Mouse (Mus musculus): ENCODE data around the gene Myd88. TPM values are rescaled to one million over a fixed set of nuclear protein-coding genes. Genes with fewer than 3 reads are reported as not detected.

The Myd88 gene
- polyA plus RNA-seq, 1 experiment from 2014 or later = 6.2 TPM

DNA sequence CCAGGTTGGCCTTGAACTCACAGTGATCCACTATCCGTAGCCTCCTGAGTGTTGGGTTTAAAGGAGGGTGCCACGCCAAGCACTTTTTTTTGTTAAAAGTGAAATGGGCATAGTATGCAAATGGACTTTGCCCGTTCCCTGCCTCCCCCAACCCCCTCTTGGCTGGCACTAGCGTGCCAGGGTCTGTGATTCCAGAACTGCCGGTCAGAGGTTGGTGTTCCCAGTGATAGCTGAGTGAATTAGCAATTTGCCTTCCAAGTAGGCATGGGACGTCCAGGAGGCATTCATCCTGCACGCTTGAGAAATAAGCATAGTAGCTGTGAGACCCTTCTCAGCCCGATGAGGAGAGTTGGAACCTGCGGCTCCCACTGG, 16.8 kb upstream of the Myd88 start:
- WGBS = 45% methylated on average over 9 of the region's 9 CpGs
- peak overlapping the region; percentile 87 for H3K4me2 ChIP-seq
- H3K9ac ChIP-seq = peak overlapping the region; percentile 81
- no peak overlapping the region for H3K27ac ChIP-seq
- no peaks in the 10 kb centered on the region for H3K36me3 ChIP-seq
- H3K9me3 ChIP-seq = no peaks in the 10 kb centered on the region
- peaks cover 7% of the 10 kb centered on the region for H3K4me1 ChIP-seq (replicated peaks)
- no peak for ATAC-seq (ENCODE audit: low FRiP score)
- no peaks in the 10 kb centered on the region for H3K27me3 ChIP-seq
- peak overlapping the region; percentile 65 for H3K4me3 ChIP-seq

- H3K4me3 ChIP-seq = peak within 1 kb of the TSS; percentile 65
- peak; percentile 92 for ATAC-seq (ENCODE audit: low FRiP score)
- H3K27me3 ChIP-seq = no peaks in the 10 kb centered on the region
- no peak within 1 kb of the TSS for H3K27ac ChIP-seq
- no peaks in the 10 kb centered on the region for H3K9me3 ChIP-seq
- peak within 1 kb of the TSS; percentile 81 for H3K9ac ChIP-seq
- 3% methylated on average over 65 of the region's 65 CpGs for WGBS
- H3K4me1 ChIP-seq (replicated peaks) = peaks cover 7% of the 10 kb centered on the region
- H3K36me3 ChIP-seq = no peaks in the 10 kb centered on the region
- H3K4me2 ChIP-seq = peak within 1 kb of the TSS; percentile 87
Measured at GRCm38 (mm10) chr9:119357331-119358057, 16.3 kb upstream of the Myd88 start, which contains the start of gene Xylb. Xylb (plus strand) TSS chr9:119357381.

DNA sequence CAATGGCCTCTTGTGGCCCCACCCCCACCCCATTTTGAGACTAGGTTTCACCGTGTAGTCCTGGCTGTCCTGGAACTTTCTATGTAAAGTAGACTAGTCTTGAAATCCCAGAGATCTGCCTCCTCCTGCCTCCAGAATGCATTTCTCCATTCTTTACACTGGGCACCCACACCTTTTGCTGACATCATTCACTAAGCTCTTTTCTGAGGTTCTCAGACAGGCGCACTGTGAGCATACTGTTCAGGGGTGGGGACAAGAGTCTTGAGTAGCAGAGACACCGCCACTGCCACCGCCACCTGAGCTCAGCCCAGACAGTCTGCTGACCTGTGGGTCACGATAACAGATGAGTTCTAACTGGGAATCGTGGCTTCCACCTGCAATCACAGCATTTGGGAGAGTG, 14.7 kb upstream of the Myd88 start:
- H3K36me3 ChIP-seq = peaks cover 8% of the 10 kb centered on the region
- H3K4me3 ChIP-seq = no peak overlapping the region
- no peak overlapping the region for H3K4me2 ChIP-seq
- H3K27me3 ChIP-seq = no peaks in the 10 kb centered on the region
- no peak overlapping the region for H3K27ac ChIP-seq
- no peaks in the 10 kb centered on the region for H3K9me3 ChIP-seq
- 79% methylated on average over 6 of the region's 6 CpGs for WGBS
- H3K4me1 ChIP-seq (replicated peaks) = peaks cover 7% of the 10 kb centered on the region
- no peak overlapping the region for H3K9ac ChIP-seq
- no peak for ATAC-seq (ENCODE audit: low FRiP score)

- 78% methylated on average over 6 of the region's 6 CpGs for WGBS
- no peak for ATAC-seq (ENCODE audit: low FRiP score)
- no peak overlapping the region for H3K4me2 ChIP-seq
- H3K4me1 ChIP-seq (replicated peaks) = peaks cover 7% of the 10 kb centered on the region
- no peaks in the 10 kb centered on the region for H3K9me3 ChIP-seq
- H3K36me3 ChIP-seq = peaks cover 23% of the 10 kb centered on the region
- H3K9ac ChIP-seq = no peak overlapping the region
- H3K27me3 ChIP-seq = no peaks in the 10 kb centered on the region
- H3K4me3 ChIP-seq = no peak overlapping the region
- no peak overlapping the region for H3K27ac ChIP-seq
Measured at GRCm38 (mm10) chr9:119353926-119354325, 12.7 kb upstream of the Myd88 start.

- 24% methylated on average over 4 of the region's 4 CpGs for WGBS
- no peak overlapping the region for H3K4me3 ChIP-seq
- H3K4me1 ChIP-seq (replicated peaks) = no peaks in the 10 kb centered on the region
Measured at GRCm38 (mm10) chr9:119352060-119352459, 10.8 kb upstream of the Myd88 start.

GRCm38 (mm10) chr9:119350947-119351705, 9.9 kb upstream of the Myd88 start:
- Histone ChIP-seq H3K4me2 (no peak overlapping the region), H3K27ac (no peak overlapping the region), H3K9me3 (no peaks in the 10 kb centered on the region), H3K4me3 (no peak overlapping the region), H3K4me1 (replicated peaks) (no peaks in the 10 kb centered on the region), H3K9ac (no peak overlapping the region), H3K36me3 (peaks cover 48% of the 10 kb centered on the region), H3K27me3 (no peaks in the 10 kb centered on the region)
- ATAC-seq (ENCODE audit: low FRiP score) = no peak
- WGBS = 89% methylated on average over 10 of the region's 10 CpGs

More at GRCm38 (mm10) chr9:119352060-119352459, 10.8 kb upstream of the Myd88 start:
- H3K27me3 ChIP-seq = no peaks in the 10 kb centered on the region
- peaks cover 39% of the 10 kb centered on the region for H3K36me3 ChIP-seq
- H3K9ac ChIP-seq = no peak overlapping the region
- ATAC-seq (ENCODE audit: low FRiP score) = peak; percentile 49; the same call in 1 of the 2 replicates
- no peak overlapping the region for H3K27ac ChIP-seq
- no peaks in the 10 kb centered on the region for H3K9me3 ChIP-seq
- H3K4me2 ChIP-seq = no peak overlapping the region

- no peak for ATAC-seq (ENCODE audit: low FRiP score)
- H3K9ac ChIP-seq = no peak overlapping the region
- H3K27ac ChIP-seq = no peak overlapping the region
- no peak overlapping the region for H3K4me3 ChIP-seq
- H3K9me3 ChIP-seq = no peaks in the 10 kb centered on the region
- H3K27me3 ChIP-seq = no peaks in the 10 kb centered on the region
- peaks cover 54% of the 10 kb centered on the region for H3K36me3 ChIP-seq
- 92% methylated on average over 3 of the region's 3 CpGs for WGBS
- H3K4me2 ChIP-seq = no peak overlapping the region
- H3K4me1 ChIP-seq (replicated peaks) = no peaks in the 10 kb centered on the region
Measured at GRCm38 (mm10) chr9:119350531-119350930, 9.3 kb upstream of the Myd88 start.

DNA sequence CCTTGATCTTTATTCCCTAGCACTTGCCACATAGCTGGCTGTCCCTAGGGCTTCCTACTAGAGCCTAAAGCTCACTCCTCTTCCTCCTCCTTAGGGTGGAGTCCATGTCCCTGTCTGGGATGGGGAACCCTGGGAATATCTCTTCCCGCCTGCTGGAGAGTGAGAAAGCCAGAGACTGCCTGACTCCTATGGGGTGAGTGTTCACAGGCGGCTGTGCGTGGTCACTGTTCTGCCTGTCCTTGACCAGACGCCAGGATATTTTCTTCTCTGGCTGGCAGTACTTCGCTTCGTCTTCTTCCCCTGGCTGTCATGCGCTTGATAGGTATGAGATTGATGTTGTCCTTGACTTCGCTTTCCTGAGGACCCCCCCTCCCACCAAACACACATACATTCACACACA, 5.2 kb upstream of the Myd88 start:
- peaks cover 74% of the 10 kb centered on the region for H3K36me3 ChIP-seq
- no peaks in the 10 kb centered on the region for H3K9me3 ChIP-seq
- H3K27me3 ChIP-seq = no peaks in the 10 kb centered on the region
- no peak overlapping the region for H3K27ac ChIP-seq
- WGBS = 93% methylated on average over 8 of the region's 8 CpGs
- no peak for ATAC-seq (ENCODE audit: low FRiP score)
- H3K4me3 ChIP-seq = no peak overlapping the region
- no peak overlapping the region for H3K4me2 ChIP-seq
- peaks cover 22% of the 10 kb centered on the region for H3K4me1 ChIP-seq (replicated peaks)
- H3K9ac ChIP-seq = no peak overlapping the region

DNA sequence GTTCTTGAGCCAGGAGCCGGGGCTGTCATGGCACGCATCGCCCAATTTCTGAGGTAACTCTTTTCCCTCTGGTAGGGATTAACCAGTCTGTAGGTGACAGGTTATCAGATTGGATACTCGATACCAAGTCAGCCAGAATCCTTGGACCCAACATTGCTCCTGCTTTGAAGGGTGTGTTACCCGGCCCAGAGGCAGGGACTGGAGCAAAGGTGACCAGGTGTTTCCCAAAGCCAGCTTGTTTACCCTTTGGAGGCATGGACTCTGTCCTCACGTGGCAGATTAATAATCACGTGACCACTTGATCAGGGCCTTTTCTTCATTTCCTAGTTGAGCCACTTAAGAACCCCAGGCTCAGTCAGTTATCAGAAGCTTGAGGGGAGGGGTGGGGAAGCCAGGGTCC, 1.5 kb upstream of the Myd88 start:
- Histone ChIP-seq H3K4me3 (peak overlapping the region; percentile 77; the same call in 1 of the 2 replicates), H3K9ac (peak overlapping the region; percentile 96), H3K4me2 (peak overlapping the region; percentile 77)

DNA sequence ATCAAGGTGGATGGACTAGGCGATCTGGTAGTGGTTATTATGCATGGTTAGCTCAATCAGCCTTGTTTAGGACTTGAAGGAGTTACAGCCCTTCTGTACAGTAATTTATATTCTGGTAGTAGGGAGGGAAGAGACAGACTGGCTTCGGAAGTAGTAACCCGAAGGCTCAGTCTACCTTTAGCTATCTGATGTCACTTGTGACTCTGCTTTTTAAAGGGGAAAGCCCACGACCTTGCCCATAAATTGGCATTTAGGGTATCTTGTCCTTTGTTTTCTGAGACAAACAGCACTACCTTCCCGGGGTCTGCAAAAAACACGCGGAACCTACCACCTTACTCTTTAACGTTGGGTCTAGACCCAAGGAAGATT, 1.0 kb downstream of the Myd88 start:
- H3K9me3 ChIP-seq = no peaks in the 10 kb centered on the region
- WGBS = 4% methylated on average over 8 of the region's 8 CpGs
- H3K4me2 ChIP-seq = peak overlapping the region; percentile 77
- peaks cover 30% of the 10 kb centered on the region for H3K27me3 ChIP-seq
- peak overlapping the region; percentile 77 for H3K4me3 ChIP-seq
- peak overlapping the region; percentile 90; the same call in 1 of the 2 replicates for H3K27ac ChIP-seq
- H3K9ac ChIP-seq = peak overlapping the region; percentile 66
- ATAC-seq (ENCODE audit: low FRiP score) = no peak
- peaks cover 40% of the 10 kb centered on the region for H3K4me1 ChIP-seq (replicated peaks)
- H3K36me3 ChIP-seq = peaks cover 21% of the 10 kb centered on the region

More for the DNA sequence above, 1.5 kb upstream of the Myd88 start:
- peaks cover 46% of the 10 kb centered on the region for H3K36me3 ChIP-seq
- peaks cover 40% of the 10 kb centered on the region for H3K4me1 ChIP-seq (replicated peaks)
- H3K27me3 ChIP-seq = peaks cover 21% of the 10 kb centered on the region
- 91% methylated on average over 7 of the region's 7 CpGs for WGBS
- ATAC-seq (ENCODE audit: low FRiP score) = no peak
- H3K27ac ChIP-seq = no peak overlapping the region
- H3K9me3 ChIP-seq = no peaks in the 10 kb centered on the region

DNA sequence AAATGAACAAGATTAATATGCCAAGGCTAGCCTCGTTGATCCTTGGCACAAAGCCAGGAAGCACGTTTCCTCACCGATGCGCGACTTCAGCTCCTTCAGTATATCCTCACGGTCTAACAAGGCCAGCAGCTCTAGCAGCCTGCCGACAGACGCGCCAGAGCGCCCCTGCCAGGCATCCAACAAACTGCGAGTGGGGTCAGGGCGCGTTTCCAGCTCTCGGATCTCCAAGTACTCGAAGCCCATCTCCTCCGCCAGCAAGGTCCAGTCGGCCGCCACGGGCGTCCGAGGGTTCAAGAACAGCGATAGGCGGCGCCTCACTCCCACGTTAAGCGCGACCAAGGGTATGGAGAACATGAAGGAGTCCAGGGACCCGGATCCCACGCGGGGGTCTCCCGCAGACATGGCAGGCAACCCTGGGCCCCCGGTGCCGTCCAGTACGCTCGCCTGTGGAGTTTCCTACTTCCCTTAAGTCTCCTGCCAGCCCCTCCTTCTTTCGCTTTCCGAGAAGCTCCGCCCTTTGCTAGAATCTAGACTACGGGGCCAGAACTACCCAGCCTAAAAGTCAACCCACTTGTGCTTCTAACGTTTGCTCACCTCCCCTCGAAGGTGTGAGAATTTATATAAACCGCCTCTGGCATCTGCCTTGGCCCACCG, 1.5 kb downstream of the Myd88 start, which contains the start of gene Acaa1a:
Acaa1a (plus strand) TSS at position 119 of the 654 bp plus-strand sequence.
- peaks cover 16% of the 10 kb centered on the region for H3K36me3 ChIP-seq
- peak within 1 kb of the TSS; percentile 77 for H3K4me2 ChIP-seq
- peak within 1 kb of the TSS; percentile 90 for H3K27ac ChIP-seq
- no peak for ATAC-seq (ENCODE audit: low FRiP score)
- peak within 1 kb of the TSS; percentile 77 for H3K4me3 ChIP-seq
- peak within 1 kb of the TSS; percentile 66 for H3K9ac ChIP-seq
- H3K27me3 ChIP-seq = peaks cover 30% of the 10 kb centered on the region
- H3K9me3 ChIP-seq = no peaks in the 10 kb centered on the region
- peaks cover 40% of the 10 kb centered on the region for H3K4me1 ChIP-seq (replicated peaks)
- WGBS = 1% methylated on average over 43 of the region's 43 CpGs

DNA sequence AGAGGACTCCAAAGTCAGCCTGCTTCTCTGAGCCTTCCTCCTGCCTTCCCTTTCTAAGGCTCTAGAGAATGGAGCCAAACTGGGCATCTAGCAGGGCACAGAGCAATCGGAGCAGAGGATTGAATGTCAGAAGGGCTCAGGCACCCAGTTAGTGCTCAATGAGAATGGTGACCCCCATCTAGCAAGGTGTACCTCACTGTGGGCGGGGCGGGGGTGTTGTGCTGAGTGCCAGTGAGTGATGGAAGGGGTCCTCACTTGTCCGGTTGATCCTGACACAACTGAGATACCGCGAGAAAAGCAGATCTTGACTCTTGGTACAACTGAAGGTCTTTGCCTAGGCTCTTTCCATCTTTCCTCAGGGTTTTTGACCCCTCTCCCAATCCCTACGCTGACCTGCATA, 2.1 kb downstream of the Myd88 start:
- no peaks in the 10 kb centered on the region for H3K9me3 ChIP-seq
- no peak for ATAC-seq (ENCODE audit: low FRiP score)

More for the DNA sequence above, 2.1 kb downstream of the Myd88 start:
- 46% methylated on average over 7 of the region's 7 CpGs for WGBS
- H3K4me2 ChIP-seq = peak overlapping the region; percentile 77
- H3K27me3 ChIP-seq = peaks cover 30% of the 10 kb centered on the region
- H3K27ac ChIP-seq = no peak overlapping the region
- H3K36me3 ChIP-seq = peaks cover 10% of the 10 kb centered on the region
- peaks cover 40% of the 10 kb centered on the region for H3K4me1 ChIP-seq (replicated peaks)
- H3K9ac ChIP-seq = peak overlapping the region; percentile 66
- H3K4me3 ChIP-seq = peak overlapping the region; percentile 77

All from hindbrain, embryonic 13.5 days (tissue).